Mouse (Mus musculus): ENCODE data around the gene Rnd1. TPM values are rescaled to one million over a fixed set of nuclear protein-coding genes. Genes with fewer than 3 reads are reported as not detected.
A peak's percentile ranks its signal among the peaks of the same experiment; 100 is the strongest.

Rnd1 gene
- total RNA-seq, 2 experiments from 2014 or later = 1.9 to 2.3 TPM

DNA sequence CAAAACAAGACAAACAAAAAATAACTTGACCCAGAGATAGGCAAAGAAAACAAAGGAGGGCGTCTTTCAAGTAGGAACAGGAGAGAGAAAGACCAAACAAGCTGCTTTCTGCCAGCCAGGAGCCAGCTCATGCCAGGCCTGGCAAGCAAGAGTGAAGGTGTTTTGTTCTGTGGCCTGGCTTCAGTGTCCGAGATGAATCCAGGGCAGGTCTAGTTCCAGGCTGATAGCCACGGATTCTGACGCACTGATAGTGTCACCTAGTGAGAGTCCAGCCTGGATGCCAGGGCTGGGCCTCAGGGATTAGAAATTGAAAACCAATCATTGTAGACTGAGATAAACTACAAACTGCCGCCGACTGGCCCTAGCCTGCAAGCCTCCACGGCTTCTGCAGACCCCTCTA, 716 bp upstream of the Rnd1 start:
- DNase-seq = no peak

DNA sequence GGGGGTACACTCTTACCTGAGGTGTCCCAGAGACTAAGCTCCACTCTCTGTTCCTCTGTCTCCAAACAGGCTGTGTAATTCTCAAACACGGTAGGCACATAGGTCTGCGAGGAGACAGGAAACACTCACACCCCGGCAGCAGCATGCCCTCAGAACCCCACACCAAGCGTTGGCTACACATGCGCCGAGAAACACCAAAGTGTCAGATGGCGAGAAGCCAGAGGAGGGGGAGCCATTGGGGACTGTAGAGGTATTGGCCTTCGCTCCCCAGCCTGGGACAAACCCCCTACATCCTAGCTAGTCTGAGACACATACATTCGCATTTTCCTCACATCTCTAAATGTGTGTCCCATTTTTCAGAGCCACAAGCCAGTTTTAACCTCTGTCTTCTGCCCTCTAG, 790 bp downstream of the Rnd1 start:
- DNase-seq = no peak

GRCm38 (mm10) chr15:98675634-98676250, 1.5 kb downstream of the Rnd1 start:
- no peak for DNase-seq

- DNase-seq = no peak
Measured at GRCm38 (mm10) chr15:98674994-98675545, 2.2 kb downstream of the Rnd1 start.

DNA sequence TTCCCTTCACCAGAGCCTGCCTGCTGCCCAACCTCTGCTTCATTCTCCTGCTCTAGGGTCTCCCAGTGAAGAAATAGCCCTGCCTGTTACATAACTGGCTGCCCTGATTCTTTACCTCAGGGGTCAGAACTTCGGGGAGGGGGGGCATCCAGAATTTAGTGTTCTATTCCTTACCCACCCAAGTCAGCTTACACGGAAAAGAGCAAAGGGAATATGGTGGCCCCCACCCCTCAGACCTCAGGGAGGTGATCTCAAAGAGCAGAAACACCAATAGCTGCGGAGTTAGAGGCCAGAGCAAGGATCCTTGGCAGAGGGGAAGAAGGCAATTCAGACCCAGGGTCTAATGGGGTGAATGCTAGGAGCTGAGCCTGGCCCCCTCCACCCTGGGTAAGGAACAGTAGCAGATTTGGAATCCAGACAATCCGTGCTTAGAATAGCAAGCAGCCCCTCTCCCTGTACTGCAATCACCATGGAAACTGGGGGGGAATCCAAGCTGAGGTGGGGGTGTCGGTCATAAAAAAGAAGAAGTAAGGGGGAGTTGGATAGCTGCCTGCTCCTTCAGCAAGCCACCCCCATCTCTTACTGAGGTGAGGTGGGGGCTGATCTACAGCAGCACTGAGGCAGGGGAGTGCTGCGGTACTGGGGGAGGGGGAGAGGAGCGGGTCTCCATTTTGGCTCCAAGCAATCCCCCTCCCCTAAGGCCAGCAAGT, 2.8 kb downstream of the Rnd1 start:
- no peak for DNase-seq

GRCm38 (mm10) chr15:98673732-98674131, 3.5 kb downstream of the Rnd1 start:
- no peak for DNase-seq

GRCm38 (mm10) chr15:98672592-98672991, 4.7 kb downstream of the Rnd1 start:
- DNase-seq = peak; percentile 51

DNA sequence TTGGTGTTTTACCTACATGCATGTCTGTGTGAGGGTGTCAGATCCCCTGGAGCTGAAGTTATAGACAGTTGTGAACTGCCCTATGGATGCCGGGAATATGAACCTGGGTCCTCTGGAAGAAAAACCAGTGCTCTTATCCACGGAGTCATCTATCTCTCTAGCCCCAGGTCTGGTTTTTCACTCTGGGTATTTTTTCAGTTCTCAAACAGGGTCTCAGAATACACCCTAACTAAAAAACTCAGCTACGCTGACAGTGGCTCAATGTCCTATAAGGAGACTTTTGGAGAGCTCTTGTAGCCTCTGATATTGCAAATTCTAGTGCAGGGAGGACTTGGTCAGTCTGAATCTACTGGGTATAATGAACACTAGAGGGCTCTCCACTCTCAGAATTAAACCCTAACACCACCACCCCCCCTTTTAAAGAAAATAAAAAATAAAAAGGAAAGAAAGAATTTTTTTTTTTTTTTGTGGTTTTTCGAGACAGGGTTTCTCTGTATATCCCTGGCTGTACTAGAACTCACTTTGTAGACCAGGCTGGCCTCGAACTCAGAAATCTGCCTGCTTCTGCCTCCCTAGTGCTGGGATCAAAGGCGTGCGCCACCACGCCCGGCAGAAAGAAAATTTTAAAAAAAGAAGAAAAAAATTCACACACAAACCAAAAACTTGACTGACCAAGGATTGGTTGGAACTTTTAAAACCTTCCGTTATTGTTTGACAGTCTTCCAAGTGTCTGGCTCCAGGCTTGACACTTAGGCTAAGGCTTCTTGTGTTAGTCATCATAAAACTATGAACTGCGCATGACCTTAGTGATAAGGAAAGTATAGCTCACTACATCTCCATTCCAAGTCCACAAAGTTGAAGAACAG, 13.0 kb downstream of the Rnd1 start:
- DNase-seq = no peak

- DNase-seq = peak; percentile 95
Measured at GRCm38 (mm10) chr15:98662567-98663545, 14.4 kb downstream of the Rnd1 start, which contains the start of gene Ddx23. Gene Ddx23 (minus strand): TSS chr15:98662894.

DNA sequence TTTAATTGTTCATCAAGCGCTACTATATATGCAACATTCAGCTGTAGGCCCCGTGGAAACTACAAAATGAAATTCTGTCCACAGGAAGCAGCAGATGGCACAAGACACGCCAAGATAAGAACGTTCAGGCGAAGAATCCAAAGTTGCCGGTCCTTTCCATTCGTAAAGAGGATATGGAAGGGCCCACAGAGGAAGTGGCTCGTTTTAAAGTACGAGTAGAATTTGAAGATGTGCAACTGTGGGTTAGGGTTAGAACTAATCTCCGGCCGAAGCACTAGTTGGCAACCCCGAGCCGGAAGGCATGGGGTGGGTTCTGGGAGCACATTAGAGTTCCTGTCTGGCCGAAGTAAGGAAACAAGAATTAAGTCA, 15.1 kb downstream of the Rnd1 start:
- DNase-seq = no peak

DNA sequence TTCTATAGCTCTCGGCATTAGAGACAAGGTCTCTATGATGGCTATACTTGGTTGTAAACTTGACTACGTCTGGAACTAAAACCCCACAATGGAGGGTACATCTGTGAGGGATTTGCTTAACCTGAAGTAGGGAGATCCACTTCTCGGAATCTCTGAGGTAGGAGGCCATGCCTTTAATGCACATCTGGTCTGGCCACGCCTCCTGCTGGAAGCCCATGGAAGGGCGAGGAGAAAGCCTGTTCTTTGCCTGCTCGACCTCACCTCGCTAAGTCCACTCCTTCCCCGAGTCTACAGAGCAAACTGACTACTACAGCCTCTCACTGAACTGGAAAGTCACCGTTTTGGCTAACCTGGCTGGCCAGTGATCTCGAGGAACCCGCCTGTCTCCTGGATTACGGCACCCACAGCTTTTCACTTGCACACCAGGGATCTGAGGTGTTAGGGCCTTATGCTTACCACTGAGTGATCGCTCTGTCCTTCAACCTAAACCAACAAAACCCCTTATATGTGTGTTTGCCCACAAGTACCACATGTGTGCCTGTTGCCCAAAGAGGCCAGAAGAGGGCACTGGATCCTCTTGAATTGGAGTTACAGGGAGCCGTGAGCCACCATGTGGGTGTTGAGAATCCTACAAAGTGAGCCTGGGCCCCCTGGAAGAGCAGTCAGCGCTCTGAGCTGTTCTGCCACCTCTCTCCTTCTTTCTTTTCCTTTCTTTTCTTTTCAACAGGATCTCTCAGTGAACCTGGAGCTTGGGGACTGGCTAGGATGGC, 20.1 kb downstream of the Rnd1 start:
- DNase-seq = no peak

DNA sequence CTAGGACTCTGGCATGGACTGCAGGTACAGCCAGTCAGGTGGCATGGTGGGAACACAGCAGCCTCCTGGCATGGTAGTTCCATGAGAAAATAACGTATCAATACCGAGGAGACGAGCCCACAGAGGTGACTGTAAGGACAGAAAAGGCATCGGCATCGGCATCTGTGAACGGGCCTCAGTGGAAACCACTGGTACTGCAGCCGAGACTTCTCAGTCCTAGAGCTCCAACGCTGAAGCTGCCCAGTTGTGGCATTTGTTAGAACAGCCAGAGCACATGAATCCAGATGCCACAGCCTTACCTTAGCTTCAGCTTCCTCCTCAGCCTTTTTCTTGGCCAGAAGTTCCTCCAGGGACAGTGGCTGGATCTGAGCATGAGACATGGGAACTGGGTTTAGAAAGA, 25.1 kb downstream of the Rnd1 start:
- DNase-seq = no peak

GRCm38 (mm10) chr15:98651431-98651830, 25.8 kb downstream of the Rnd1 start:
- no peak for DNase-seq

- DNase-seq = no peak
Measured at GRCm38 (mm10) chr15:98648071-98648470, 29.2 kb downstream of the Rnd1 start.

DNA sequence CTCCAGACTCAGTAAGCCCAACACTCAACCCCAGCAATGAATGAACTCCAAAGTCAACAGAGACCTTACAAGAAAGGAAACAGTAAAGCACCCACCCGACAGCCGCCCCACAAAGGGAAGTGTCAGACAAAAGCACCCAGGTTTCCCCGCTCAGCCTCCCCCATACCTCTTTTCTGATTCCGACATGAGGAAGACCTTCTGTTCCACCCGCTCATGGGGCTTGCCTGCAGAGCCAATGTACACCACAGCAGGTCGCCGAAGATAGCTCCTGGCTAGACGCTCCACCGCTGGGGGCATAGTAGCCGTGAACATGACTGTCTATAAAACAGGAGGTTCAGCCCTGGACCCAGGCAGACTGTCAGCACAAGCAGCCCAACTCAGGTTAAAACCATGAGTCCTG, 30.0 kb downstream of the Rnd1 start:
- no peak for DNase-seq

DNA sequence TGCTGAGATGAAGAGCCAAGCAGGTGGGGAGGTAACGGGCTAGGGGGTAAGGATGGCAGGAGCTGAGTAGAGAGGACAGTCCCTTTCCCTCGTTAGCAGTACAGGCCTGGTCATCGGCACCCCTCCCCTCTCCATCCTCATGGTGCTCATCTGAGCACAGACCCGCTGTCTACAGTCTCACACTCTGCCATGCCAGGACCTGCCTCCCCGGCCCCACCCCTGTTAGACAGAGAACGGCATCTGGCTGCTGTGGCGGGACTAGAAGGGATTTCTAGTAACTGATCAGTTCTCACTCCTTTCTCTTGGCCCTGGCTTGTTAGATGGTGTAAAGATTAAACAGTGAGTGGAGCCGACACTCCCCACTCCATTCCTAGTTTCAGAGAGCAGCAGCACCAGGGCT, 30.5 kb downstream of the Rnd1 start:
- no peak for DNase-seq

DNA sequence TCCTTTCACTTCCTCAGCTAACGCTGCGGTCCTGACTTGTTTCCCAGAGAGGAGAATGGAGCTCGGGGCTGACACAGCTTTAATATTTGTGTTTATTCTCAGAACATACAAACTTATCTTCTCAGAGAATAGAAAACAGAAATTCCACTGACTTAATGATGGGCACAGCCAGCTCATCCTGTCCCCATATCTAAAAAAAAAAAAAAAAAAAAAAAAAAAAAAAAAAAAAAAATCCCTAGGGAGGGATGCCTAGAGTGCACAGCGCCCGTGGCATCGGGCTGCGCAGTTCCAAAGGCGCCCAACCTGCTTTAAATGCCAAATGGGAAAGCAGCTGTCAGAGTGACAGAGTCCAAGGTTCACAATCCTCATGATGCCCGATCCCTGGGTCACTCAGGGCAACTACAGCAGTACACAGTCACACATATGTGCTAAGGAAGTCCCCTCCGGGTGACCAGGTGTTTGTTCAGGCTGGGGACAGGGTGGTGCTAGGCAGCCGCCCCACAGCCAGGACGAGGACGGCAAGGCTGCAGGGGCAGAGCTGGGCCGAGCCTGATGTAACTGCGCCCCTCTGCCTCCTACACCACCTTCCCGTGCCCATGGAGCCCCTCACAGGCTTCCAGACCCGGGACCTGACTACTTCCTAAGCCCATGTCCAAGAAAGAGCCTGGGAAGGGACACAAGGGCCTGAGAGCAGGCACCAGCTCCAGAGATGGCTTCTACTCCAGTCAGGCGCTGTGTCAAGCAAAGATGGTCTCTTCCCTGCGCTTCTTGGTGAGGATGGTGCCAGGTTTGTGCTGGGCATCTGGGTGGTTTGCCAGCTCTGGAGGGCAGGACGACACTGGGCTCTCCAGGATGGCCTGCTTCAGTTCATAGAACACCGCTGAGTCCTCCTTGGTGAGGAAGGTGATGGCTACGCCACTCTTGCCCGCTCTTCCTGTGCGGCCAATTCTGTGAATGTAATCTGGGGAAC, 31.9 kb downstream of the Rnd1 start:
- DNase-seq = no peak

DNA sequence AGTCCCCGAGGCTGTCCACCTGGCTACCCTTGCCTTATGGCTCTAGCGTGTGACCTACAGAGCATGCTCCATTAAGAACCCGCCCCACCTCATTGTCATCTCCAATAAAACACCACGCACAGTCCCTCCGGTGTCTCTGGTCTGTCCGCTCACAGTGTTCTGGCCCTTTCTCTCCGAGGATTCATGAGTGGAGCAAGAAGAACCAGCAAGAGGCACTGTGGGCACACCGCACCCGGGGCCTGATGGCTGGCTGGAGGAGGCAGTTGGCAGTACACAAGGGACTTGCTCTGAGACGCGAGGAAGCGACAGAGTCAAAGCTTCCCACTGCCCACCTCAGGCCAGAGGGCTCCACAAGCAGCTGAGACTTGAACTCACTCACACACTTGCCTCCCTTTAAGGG, 32.9 kb downstream of the Rnd1 start:
- no peak for DNase-seq

GRCm38 (mm10) chr15:98640157-98640556, 37.1 kb downstream of the Rnd1 start:
- DNase-seq = no peak

GRCm38 (mm10) chr15:98637155-98637554, 40.1 kb downstream of the Rnd1 start:
- DNase-seq = no peak

All from adrenal gland, postnatal 10 days (tissue).